Mouse (Mus musculus): Measurements from ENCODE around the gene Etv6. TPM values are rescaled to one million over a fixed set of nuclear protein-coding genes. Genes with fewer than 3 reads are reported as not detected.

The Etv6 gene
- polyA plus RNA-seq, 1 experiment = 20.9 TPM

DNA sequence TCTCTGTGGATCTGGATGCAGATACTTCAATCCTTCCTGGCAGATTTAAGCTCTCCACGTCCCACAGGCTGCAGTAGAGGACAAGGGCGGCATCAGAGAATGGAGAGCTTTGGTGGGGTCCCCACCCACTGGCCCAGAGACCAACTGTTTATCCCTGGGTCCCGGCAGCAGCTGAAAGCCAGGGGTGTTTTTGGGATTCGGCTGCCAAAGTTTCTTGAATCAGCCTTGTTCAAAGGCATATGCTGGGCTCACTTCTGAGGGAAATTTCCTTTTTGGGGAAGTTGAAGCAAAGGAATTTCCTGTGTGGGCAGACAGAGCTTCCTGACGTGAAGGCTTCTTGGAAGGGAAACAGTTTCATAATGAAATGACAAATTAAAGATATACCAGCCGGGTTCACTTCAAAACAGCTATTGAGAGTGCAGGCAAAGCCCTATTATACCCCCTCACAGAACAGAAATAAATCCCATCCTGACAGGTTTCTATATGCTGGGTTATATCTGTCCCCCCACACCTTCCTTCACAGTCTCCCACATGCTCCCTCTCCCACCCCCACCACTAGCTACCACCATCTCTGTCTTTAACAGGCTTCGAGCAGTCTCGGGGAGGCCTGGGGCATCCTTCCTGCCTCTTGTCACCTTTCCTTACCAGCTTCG lies 116.5 kb downstream of the Etv6 start:
- TF ChIP-seq CTCF (IDR thresholded peaks at IDR 0.05; ENCODE audit: insufficient read depth, low read length) = no peak
- TF ChIP-seq POLR2A (IDR thresholded peaks at IDR 0.05; ENCODE audit: borderline replicate concordance, extremely low read depth, low read depth, low read length) = no peak
- H3K4me1 ChIP-seq (ENCODE audit: control insufficient read depth, insufficient read depth, low read length) = peaks cover 11% of the 10 kb centered on the region
- DNase-seq = no peak
- WGBS = 39% methylated on average over 9 of the region's 9 CpGs
- H3K4me3 ChIP-seq (replicated peaks; ENCODE audit: extremely low read depth, low read depth, low read length) = peak overlapping the region; percentile 51

DNA sequence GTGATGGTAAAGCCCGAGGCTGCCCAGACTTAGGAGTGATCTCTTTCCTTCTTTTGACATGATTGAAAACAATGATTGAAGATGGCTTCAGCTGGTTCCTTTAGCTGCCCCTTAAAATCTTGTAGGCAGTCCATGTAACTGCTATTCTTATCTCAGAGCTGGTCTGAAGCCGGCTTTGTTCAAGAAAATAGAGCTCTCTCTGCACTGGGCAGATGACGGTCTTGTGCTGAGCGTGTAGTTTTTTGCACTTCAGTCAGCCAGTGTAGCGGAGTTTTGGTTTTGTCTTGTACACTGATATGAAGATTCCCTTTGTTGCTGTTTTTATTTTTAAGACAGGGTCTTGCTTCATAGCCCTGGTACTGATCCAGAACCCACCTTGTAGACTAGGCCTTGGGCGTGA lies 117.0 kb downstream of the Etv6 start:
- no peak for DNase-seq
- Histone ChIP-seq H3K4me1 (ENCODE audit: control insufficient read depth, insufficient read depth, low read length) (peaks cover 11% of the 10 kb centered on the region), H3K4me3 (replicated peaks; ENCODE audit: extremely low read depth, low read depth, low read length) (no peak overlapping the region)
- TF ChIP-seq POLR2A (IDR thresholded peaks at IDR 0.05; ENCODE audit: borderline replicate concordance, extremely low read depth, low read depth, low read length) = no peak
- TF ChIP-seq CTCF (IDR thresholded peaks at IDR 0.05; ENCODE audit: insufficient read depth, low read length) = no peak
- WGBS = 57% methylated on average over 6 of the region's 6 CpGs

DNA sequence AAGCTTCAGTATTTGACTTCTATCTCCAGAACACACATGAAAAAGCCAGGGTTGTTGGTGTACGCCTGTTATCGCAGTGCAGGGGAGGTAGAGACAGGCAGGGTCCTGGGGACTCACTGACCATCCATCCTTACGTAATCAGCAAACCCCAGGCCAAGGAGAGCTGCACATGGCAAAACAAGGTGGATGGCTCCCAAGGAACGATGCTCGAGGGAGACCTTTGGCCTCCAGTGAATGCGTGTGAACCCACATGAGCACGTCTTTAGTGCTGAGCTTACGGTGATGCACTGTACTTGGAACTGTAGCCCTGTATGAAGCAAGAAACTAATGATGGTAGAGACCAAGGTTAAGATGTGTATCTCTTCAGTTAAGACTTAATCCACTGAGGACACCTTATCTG lies 119.2 kb downstream of the Etv6 start:
- Histone ChIP-seq H3K4me1 (ENCODE audit: control insufficient read depth, insufficient read depth, low read length) (peaks cover 11% of the 10 kb centered on the region), H3K4me3 (replicated peaks; ENCODE audit: extremely low read depth, low read depth, low read length) (no peak overlapping the region)
- DNase-seq = no peak
- TF ChIP-seq CTCF (IDR thresholded peaks at IDR 0.05; ENCODE audit: insufficient read depth, low read length) (no peak), POLR2A (IDR thresholded peaks at IDR 0.05; ENCODE audit: borderline replicate concordance, extremely low read depth, low read depth, low read length) (no peak)
- 95% methylated on average over 8 of the region's 8 CpGs for WGBS

DNA sequence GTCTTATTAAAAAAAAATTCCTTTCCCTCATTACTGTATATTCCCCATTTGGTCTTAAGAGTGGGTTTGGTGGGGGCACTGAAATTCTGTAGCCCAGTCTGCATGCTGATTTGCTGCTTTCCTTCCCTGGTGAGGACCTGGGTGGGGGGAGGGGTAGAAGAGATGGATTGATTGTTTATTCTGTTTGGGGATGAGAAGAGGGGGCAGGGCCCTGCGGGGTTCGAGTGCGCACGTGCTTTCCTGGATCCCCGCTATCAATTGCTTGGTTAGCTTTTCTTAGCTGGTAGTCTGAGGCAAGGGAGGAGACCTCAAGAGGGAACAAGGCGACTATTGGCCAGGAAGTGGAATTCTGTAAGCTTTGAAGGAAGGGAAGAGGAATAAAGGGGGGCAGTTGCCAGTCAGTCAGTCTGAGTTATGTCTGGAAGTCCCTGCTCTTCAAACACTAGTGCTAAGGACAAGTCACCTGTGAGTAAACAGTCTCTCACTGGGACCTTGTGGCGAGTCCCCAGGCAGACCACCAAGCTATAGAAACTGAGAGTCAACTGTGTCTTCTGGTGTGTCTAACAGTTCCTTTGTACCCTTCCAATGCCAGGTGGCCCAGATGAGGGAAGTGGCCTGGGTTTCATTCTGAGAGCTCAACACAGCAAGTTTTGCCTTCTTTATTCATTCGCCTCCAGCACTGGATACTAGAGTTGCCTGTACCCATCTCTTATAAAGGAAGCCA lies 120.6 kb downstream of the Etv6 start:
- WGBS = 52% methylated on average over 8 of the region's 8 CpGs
- Histone ChIP-seq H3K4me1 (ENCODE audit: control insufficient read depth, insufficient read depth, low read length) (peaks cover 7% of the 10 kb centered on the region), H3K4me3 (replicated peaks; ENCODE audit: extremely low read depth, low read depth, low read length) (no peak overlapping the region)
- TF ChIP-seq CTCF (IDR thresholded peaks at IDR 0.05; ENCODE audit: insufficient read depth, low read length) = no peak
- no peak for TF ChIP-seq POLR2A (IDR thresholded peaks at IDR 0.05; ENCODE audit: borderline replicate concordance, extremely low read depth, low read depth, low read length)
- DNase-seq = no peak

DNA sequence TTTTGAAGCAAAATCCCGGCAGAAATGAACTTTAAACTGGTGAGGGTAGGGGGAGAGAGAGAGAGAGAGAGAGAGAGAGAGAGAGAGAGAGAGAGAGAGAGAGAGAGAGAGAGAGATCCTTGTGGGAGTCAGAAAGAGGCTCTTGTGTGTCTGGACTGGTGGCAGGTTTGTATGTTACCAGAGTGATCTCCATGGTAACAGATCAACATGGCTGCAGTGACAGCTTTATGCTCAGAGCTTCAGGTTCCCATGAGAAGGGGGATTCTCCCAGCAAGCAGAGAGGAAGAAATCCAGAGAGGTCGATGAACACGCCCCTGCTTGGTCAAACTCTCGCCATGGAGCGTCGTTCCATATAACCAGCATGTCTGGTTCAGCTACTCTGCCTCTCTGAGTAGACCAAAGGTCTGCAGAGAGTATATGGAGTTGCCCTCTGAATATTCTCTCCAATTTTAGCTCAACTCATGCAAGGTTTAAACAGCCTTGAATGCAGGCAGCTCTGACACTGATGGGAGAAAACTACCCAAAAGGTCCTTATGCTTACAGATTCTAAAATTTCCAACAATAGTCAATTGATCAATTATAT lies 122.1 kb downstream of the Etv6 start:
- WGBS = 65% methylated on average over 6 of the region's 6 CpGs
- no peak for TF ChIP-seq CTCF (IDR thresholded peaks at IDR 0.05; ENCODE audit: insufficient read depth, low read length)
- TF ChIP-seq POLR2A (IDR thresholded peaks at IDR 0.05; ENCODE audit: borderline replicate concordance, extremely low read depth, low read depth, low read length) = no peak
- no peak for DNase-seq
- Histone ChIP-seq H3K4me1 (ENCODE audit: control insufficient read depth, insufficient read depth, low read length) (peaks cover 5% of the 10 kb centered on the region), H3K4me3 (replicated peaks; ENCODE audit: extremely low read depth, low read depth, low read length) (no peak overlapping the region)

DNA sequence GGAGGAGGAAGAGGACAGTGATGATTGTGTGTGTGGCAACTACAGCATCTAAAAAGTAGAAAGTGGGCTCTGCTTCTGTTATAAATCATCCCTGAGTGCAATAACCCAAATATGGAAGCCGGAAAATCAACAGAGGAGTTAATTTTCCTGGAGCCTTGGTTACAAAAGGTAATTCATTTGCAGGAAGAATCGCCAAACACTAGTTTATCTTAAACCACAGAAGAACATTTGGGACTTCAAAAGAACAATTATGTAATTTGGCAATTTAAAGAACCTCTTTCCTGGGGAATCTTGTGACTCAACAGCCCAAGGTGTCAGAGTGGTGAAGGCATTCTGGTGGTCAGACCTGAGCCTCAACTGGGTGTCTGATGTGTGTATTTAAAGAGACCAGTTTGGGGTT lies 122.7 kb downstream of the Etv6 start:
- Histone ChIP-seq H3K4me3 (replicated peaks; ENCODE audit: extremely low read depth, low read depth, low read length) (no peak overlapping the region), H3K4me1 (ENCODE audit: control insufficient read depth, insufficient read depth, low read length) (peaks cover 3% of the 10 kb centered on the region)
- no peak for DNase-seq
- no peak for TF ChIP-seq CTCF (IDR thresholded peaks at IDR 0.05; ENCODE audit: insufficient read depth, low read length)
- TF ChIP-seq POLR2A (IDR thresholded peaks at IDR 0.05; ENCODE audit: borderline replicate concordance, extremely low read depth, low read depth, low read length) = no peak
- WGBS = 45% methylated on average over 2 of the region's 2 CpGs

DNA sequence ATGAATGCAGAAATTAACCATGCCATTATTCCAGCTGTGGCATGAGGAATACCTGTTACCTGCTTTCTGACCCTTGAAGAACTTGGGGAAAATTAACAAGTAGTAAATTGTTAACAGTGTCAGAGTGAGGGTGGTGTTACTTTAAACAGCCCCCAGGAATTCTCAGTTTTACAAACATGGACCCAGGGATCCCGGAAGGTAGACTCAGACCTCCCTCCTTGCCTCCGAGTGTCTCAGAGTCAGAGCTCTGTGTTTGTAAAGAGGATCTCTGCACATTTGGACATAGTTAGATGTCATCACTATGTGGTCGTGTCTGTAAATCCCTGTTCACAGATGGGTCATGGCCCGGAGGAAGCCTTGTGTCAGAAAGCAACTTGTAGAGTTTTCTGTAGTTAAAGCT lies 124.2 kb downstream of the Etv6 start:
- 78% methylated on average over 4 of the region's 4 CpGs for WGBS
- H3K4me3 ChIP-seq (replicated peaks; ENCODE audit: extremely low read depth, low read depth, low read length) = no peak overlapping the region
- TF ChIP-seq CTCF (IDR thresholded peaks at IDR 0.05; ENCODE audit: insufficient read depth, low read length) (no peak), POLR2A (IDR thresholded peaks at IDR 0.05; ENCODE audit: borderline replicate concordance, extremely low read depth, low read depth, low read length) (no peak)

DNA sequence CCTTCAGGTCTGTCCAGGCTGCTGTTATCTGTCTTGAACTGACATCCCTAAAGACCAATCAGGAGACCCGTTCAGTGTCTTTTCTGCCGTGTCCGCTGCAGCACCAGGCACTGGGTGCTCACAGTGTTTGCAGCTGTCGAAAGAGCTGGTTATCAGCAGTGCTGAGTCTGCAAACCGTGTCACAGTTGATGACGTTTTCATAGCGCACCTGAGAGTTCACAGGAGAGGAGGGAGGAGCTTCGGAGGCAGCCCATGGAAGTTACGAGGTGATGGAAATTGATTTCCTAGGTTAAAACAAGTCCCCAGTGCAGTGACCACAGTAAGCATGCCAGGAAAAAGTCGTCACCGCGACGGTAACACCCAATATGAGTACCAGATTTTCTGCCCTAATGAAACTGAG lies 125.5 kb downstream of the Etv6 start:
- TF ChIP-seq POLR2A (IDR thresholded peaks at IDR 0.05; ENCODE audit: borderline replicate concordance, extremely low read depth, low read depth, low read length) (no peak), CTCF (IDR thresholded peaks at IDR 0.05; ENCODE audit: insufficient read depth, low read length) (no peak)
- 48% methylated on average over 13 of the region's 13 CpGs for WGBS
- H3K4me3 ChIP-seq (replicated peaks; ENCODE audit: extremely low read depth, low read depth, low read length) = no peak overlapping the region
- H3K4me1 ChIP-seq (ENCODE audit: control insufficient read depth, insufficient read depth, low read length) = peaks cover 3% of the 10 kb centered on the region
- DNase-seq = no peak

More for the DNA sequence above, 124.2 kb downstream of the Etv6 start:
- H3K4me1 ChIP-seq (ENCODE audit: control insufficient read depth, insufficient read depth, low read length) = peaks cover 3% of the 10 kb centered on the region
- DNase-seq = no peak

DNA sequence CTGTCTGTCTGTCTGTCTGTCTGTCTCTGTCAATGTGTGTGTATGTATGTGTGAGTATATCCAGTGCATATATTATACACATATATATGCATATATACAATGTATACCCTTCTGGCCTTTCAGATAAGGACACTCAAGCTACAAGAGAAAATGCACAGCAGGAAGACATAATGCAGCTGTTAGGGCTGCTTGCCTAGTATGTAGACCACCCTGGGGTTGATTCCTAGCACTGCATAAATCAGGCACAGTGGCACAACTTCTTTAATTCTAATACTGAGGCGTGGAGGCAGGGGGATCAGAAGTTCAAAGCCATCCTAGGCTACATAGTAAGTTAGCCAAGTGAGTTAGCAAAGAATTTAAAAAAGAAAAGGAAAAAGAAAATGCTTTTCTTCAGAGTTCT lies 127.8 kb downstream of the Etv6 start:
- WGBS = 97% methylated on average over 1 of the region's 1 CpGs
- Histone ChIP-seq H3K4me3 (replicated peaks; ENCODE audit: extremely low read depth, low read depth, low read length) (no peak overlapping the region), H3K4me1 (ENCODE audit: control insufficient read depth, insufficient read depth, low read length) (peaks cover 7% of the 10 kb centered on the region)
- TF ChIP-seq CTCF (IDR thresholded peaks at IDR 0.05; ENCODE audit: insufficient read depth, low read length) (no peak), POLR2A (IDR thresholded peaks at IDR 0.05; ENCODE audit: borderline replicate concordance, extremely low read depth, low read depth, low read length) (no peak)
- DNase-seq = no peak
